Mouse (Mus musculus): ENCODE results near the gene Rbpj.

DNA sequence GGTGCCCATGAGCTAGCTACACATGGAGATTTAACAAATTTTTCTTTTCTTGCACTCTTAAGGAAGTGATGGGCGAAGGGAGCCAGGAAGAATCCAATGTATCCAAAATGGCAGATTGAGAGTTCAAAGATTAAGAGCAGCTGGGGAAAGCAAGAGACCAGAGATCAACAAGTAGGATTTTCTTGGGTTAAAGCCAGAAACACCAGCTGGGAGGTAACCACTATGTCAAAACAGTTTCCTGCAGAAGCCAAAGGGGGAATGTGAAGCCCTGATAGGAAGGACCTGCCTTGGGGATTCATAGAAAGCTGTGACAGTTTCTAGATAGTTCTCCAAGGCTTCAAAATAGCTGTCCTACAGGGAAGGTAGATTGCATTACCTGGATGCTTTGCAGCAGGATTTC, 63.9 kb downstream of the Rbpj start:
- no peak for TF ChIP-seq CTCF (conservative IDR thresholded peaks at IDR 0.05; ENCODE audit: insufficient read depth, insufficient read length, low read depth, low read length)
- TF ChIP-seq POLR2A (IDR thresholded peaks at IDR 0.05; ENCODE audit: low read depth, low read length), result no peak

Measured in kidney, adult 2 months (tissue).